Mouse (Mus musculus): ENCODE data around the gene Fam161a. TPM values are rescaled to one million over a fixed set of nuclear protein-coding genes. Genes with fewer than 3 reads are reported as not detected.
A peak's percentile ranks its signal among the peaks of the same experiment; 100 is the strongest.
"Not testable (repeated sequence)": the region's sequence is repeated elsewhere in the genome, so short reads cannot be mapped to it uniquely, and the experiment has no call there.

Fam161a gene
- total and polyA plus RNA-seq, 2 experiments from 2014 or later = 5.4 to 6.1 TPM

DNA sequence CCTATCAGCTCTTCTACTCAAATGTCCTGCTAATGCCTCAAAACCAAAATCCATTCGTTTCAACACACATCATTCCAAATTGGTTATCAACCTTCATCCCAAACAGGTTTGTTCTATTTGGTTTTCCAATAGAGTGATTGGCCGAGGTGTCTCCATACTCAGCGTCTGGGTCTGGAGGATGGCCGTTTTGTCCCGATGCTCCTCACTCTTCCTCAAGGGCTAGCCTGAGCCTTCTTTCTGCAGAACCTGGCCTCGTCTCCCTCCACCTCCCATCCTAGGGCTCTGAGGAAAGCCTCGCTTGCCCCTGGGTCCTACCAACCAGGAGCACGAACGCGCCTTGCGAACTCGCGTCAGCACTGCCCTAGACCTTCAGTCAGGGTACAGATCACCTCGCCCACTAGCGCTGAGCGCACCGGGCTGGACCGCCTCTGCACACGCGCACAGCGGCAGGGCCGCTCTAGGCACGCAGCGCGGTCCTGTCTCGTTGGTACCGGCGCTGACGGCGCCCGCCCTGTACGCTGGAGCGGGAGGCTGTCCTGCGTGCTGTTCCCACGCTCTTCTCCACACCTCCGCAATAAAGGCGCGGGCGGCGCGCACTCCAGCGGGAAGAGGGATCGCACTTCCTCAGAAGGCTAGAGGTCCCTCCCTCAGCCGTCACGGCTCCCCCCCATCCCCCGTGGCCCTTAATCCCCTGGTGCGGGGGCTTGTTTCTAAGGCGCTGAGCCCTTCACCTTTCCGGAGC is 60.2 kb downstream of the Fam161a start:
- under 1% methylated on average over 49 of the region's 49 CpGs for WGBS
- Histone ChIP-seq H3K27ac (ENCODE audit: low read depth, low read length) (peak overlapping the region; percentile 86), H3K4me2 (ENCODE audit: low read depth, low read length, poor library complexity, severe bottlenecking) (peak overlapping the region; percentile 59), H3K27me3 (ENCODE audit: insufficient read depth, low read length) (no peaks in the 10 kb centered on the region), H3K9ac (replicated peaks; ENCODE audit: low read length, poor library complexity, severe bottlenecking) (peak overlapping the region; percentile 77), H3K4me3 (ENCODE audit: low read depth, low read length) (peak overlapping the region; percentile 66), H3K9me3 (ENCODE audit: low read length) (no peaks in the 10 kb centered on the region), H3K36me3 (ENCODE audit: insufficient read depth, low read length) (no peaks in the 10 kb centered on the region), H3K4me1 (ENCODE audit: insufficient read depth, low read length) (no peaks in the 10 kb centered on the region)
- TF ChIP-seq CTCF (IDR thresholded peaks at IDR 0.05) = peak; percentile 22
- DNase-seq (ENCODE audit: low spot score) (peak; percentile 96), ATAC-seq (ENCODE audit: low FRiP score) (peak; percentile 100)

DNA sequence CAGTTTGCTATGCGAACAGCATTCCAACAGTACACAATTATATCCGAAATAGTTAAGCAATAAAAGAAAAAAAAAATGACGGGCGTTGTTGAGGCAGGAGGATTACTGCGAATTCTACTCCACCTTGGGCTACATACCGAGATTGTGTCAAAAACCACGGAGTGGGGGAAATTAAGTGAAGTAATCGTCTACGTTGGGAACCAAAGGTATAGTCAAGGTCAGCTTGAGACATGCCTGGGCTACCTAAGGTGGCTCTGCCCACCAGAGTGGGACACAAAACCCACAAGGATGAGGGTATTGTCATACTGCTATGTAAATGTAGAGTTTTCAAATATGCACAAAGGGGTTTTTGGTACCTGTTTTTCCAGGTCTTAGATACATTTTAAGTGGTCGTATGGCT is 60.9 kb downstream of the Fam161a start:
- Histone ChIP-seq H3K4me1 (ENCODE audit: insufficient read depth, low read length) (no peaks in the 10 kb centered on the region), H3K27me3 (ENCODE audit: insufficient read depth, low read length) (no peaks in the 10 kb centered on the region), H3K9me3 (ENCODE audit: low read length) (no peaks in the 10 kb centered on the region), H3K4me2 (ENCODE audit: low read depth, low read length, poor library complexity, severe bottlenecking) (peak overlapping the region; percentile 59), H3K4me3 (ENCODE audit: low read depth, low read length) (peak overlapping the region; percentile 66), H3K9ac (replicated peaks; ENCODE audit: low read length, poor library complexity, severe bottlenecking) (peak overlapping the region; percentile 77), H3K27ac (ENCODE audit: low read depth, low read length) (peak overlapping the region; percentile 86), H3K36me3 (ENCODE audit: insufficient read depth, low read length) (no peaks in the 10 kb centered on the region)
- no peak for TF ChIP-seq CTCF (IDR thresholded peaks at IDR 0.05)
- ATAC-seq (ENCODE audit: low FRiP score) = peak; percentile 25; the same call in 1 of the 2 replicates
- WGBS = 4% methylated on average over 10 of the region's 10 CpGs
- DNase-seq (ENCODE audit: low spot score) = no peak

DNA sequence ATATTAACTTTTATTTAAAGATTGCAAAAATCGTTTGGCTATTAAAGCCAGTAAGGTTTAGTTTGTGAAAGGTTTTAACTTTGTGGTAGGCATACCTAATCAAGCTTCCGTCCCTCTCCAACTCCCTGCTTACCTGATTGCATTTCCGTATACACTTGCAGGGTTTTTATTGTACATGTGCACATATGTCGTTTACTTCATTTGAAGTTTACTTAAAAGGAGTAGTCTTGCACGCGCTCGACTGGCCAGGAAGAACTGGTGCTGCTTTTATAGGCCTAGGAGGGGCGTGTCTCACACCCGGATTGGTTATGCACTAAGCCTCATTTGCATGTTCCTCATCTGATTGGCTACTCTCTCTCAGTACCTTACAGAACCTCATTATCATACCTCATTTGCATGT is 61.7 kb downstream of the Fam161a start:
- ATAC-seq (ENCODE audit: low FRiP score); DNase-seq (ENCODE audit: low spot score); H3K36me3 ChIP-seq (ENCODE audit: insufficient read depth, low read length); H3K4me3 ChIP-seq (ENCODE audit: low read depth, low read length); H3K9ac ChIP-seq (replicated peaks; ENCODE audit: low read length, poor library complexity, severe bottlenecking); H3K4me2 ChIP-seq (ENCODE audit: low read depth, low read length, poor library complexity, severe bottlenecking); H3K9me3 ChIP-seq (ENCODE audit: low read length); H3K4me1 ChIP-seq (ENCODE audit: insufficient read depth, low read length); H3K27ac ChIP-seq (ENCODE audit: low read depth, low read length); H3K27me3 ChIP-seq (ENCODE audit: insufficient read depth, low read length): not testable (repeated sequence)
- 92% methylated on average over 9 of the region's 9 CpGs for WGBS

DNA sequence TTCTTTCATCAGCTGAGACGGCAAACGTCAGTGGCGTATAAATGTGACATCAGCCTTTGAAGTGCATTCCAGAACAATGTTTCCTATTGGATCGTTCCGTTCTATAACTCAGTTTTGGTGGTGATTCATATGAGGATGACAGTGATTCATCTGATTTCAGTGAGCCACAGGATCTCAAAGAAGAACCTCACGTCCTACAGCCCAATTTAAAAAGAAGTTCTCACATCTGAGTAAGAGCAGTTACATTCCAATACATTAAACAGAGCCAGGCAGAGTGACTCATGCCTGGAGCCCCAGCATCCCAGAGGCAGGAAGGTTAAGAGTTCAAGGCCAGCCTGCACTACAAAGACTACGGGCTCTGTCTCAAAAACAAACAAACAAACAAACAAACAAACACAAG is 67.5 kb downstream of the Fam161a start:
- H3K27ac ChIP-seq (ENCODE audit: low read depth, low read length) = no peak overlapping the region
- TF ChIP-seq CTCF (IDR thresholded peaks at IDR 0.05) = no peak
- no peaks in the 10 kb centered on the region for H3K9me3 ChIP-seq (ENCODE audit: low read length)
- no peak overlapping the region for H3K9ac ChIP-seq (replicated peaks; ENCODE audit: low read length, poor library complexity, severe bottlenecking)
- H3K27me3 ChIP-seq (ENCODE audit: insufficient read depth, low read length) = no peaks in the 10 kb centered on the region
- DNase-seq (ENCODE audit: low spot score) (no peak), ATAC-seq (ENCODE audit: low FRiP score) (no peak)
- 86% methylated on average over 7 of the region's 7 CpGs for WGBS
- no peak overlapping the region for H3K4me3 ChIP-seq (ENCODE audit: low read depth, low read length)
- H3K36me3 ChIP-seq (ENCODE audit: insufficient read depth, low read length) = no peaks in the 10 kb centered on the region
- no peak overlapping the region for H3K4me2 ChIP-seq (ENCODE audit: low read depth, low read length, poor library complexity, severe bottlenecking)
- H3K4me1 ChIP-seq (ENCODE audit: insufficient read depth, low read length) = no peaks in the 10 kb centered on the region

DNA sequence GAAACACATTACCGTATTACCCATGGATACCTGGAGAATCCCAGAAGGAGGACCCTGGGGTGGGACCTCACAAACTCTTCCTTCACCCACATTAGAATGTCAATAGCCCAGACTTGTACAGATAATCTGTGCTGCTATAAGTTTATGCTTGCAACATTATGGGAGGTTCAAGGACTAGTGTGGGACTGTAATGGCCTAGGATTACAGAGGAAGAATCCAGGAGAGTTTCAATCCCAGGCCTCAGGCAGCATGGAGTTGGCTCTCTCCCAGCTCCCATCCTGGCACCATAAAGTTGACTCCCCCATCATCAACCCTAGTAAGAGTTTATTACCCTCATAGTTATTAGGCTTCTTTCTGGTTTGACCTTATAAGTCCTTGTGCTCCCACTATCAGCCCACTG is 71.2 kb downstream of the Fam161a start:
- no peaks in the 10 kb centered on the region for H3K36me3 ChIP-seq (ENCODE audit: insufficient read depth, low read length)
- WGBS = 96% methylated on average over 1 of the region's 1 CpGs

More for the DNA sequence above, 71.2 kb downstream of the Fam161a start:
- H3K4me2 ChIP-seq (ENCODE audit: low read depth, low read length, poor library complexity, severe bottlenecking) = no peak overlapping the region
- ATAC-seq (ENCODE audit: low FRiP score) (no peak), DNase-seq (ENCODE audit: low spot score) (no peak)
- H3K9me3 ChIP-seq (ENCODE audit: low read length) = no peaks in the 10 kb centered on the region
- TF ChIP-seq CTCF (IDR thresholded peaks at IDR 0.05) = no peak
- no peaks in the 10 kb centered on the region for H3K4me1 ChIP-seq (ENCODE audit: insufficient read depth, low read length)
- H3K27me3 ChIP-seq (ENCODE audit: insufficient read depth, low read length) = no peaks in the 10 kb centered on the region
- no peak overlapping the region for H3K9ac ChIP-seq (replicated peaks; ENCODE audit: low read length, poor library complexity, severe bottlenecking)
- no peak overlapping the region for H3K27ac ChIP-seq (ENCODE audit: low read depth, low read length)
- H3K4me3 ChIP-seq (ENCODE audit: low read depth, low read length) = no peak overlapping the region

Other genes with a start within 250 kb of the Fam161a start
- 2.5 and 6.2 TPM in 2 replicates for gene B3gnt2, start 146.6 kb upstream of the Fam161a start, total RNA-seq (2014; rRNA removed)
- gene B3gnt2, start 146.6 kb upstream of the Fam161a start, polyA plus RNA-seq (2015; fragmentation: Nextera tagmentation; extraction: Ambion mirVana) = 2.0 and 2.6 TPM in 2 replicates
- 21.2 and 23.6 TPM in 2 replicates for gene Zrsr1, start 35.5 kb upstream of the Fam161a start, total RNA-seq (2014; rRNA removed)
- 7.1 and 8.4 TPM in 2 replicates for gene Zrsr1, start 35.5 kb upstream of the Fam161a start, polyA plus RNA-seq (2015; fragmentation: Nextera tagmentation; extraction: Ambion mirVana)
- gene Gm28048, start 25.4 kb upstream of the Fam161a start, total RNA-seq (2014; rRNA removed) = 2.5 TPM in 1 of 2 replicates, not detected in the other
- 2.7 and 3.3 TPM in 2 replicates for gene Gm28048, start 25.4 kb upstream of the Fam161a start, polyA plus RNA-seq (2015; fragmentation: Nextera tagmentation; extraction: Ambion mirVana)
- 20.3 and 23.5 TPM in 2 replicates for gene Commd1, start 25.1 kb upstream of the Fam161a start, total RNA-seq (2014; rRNA removed)
- 218 and 221 TPM in 2 replicates for gene Commd1, start 25.1 kb upstream of the Fam161a start, polyA plus RNA-seq (2015; fragmentation: Nextera tagmentation; extraction: Ambion mirVana)
- gene Cct4, start 17.0 kb upstream of the Fam161a start, total RNA-seq (2014; rRNA removed) = 139 and 213 TPM in 2 replicates
- 227 and 230 TPM in 2 replicates for gene Cct4, start 17.0 kb upstream of the Fam161a start, polyA plus RNA-seq (2015; fragmentation: Nextera tagmentation; extraction: Ambion mirVana)
- 65.1 and 86.5 TPM in 2 replicates for gene Xpo1, start 248.5 kb downstream of the Fam161a start, total RNA-seq (2014; rRNA removed)
- 37.4 and 44.0 TPM in 2 replicates for gene Xpo1, start 248.5 kb downstream of the Fam161a start, polyA plus RNA-seq (2015; fragmentation: Nextera tagmentation; extraction: Ambion mirVana)